Mouse (Mus musculus) small intestine, adult 2 months (tissue): ENCODE results near the gene Gm20708. TPM values are rescaled to one million over a fixed set of nuclear protein-coding genes. Genes with fewer than 3 reads are reported as not detected.
A peak's percentile ranks its signal among the peaks of the same experiment; 100 is the strongest.

Source experiments
- H3K27ac ChIP-seq: fragments of 200-500 bp; 2 replicates; pipeline ENCODE4 v1.5.1; 2012; ENCODE audit warnings: low read depth, low read length, control low read depth, inconsistent platforms; ENCODE audit not compliant: insufficient read depth
- H3K27me3 ChIP-seq: fragments of 200-500 bp; 2 replicates; pipeline ENCODE4 v1.6.1; 2012; ENCODE audit warnings: mild to moderate bottlenecking, moderate library complexity, low read length, inconsistent platforms; ENCODE audit not compliant: control insufficient read depth, insufficient read depth
- H3K36me3 ChIP-seq: fragments of 200-500 bp; 2 replicates; pipeline ENCODE4 v1.6.1; 2012; ENCODE audit warnings: mild to moderate bottlenecking, low read length, control low read depth, inconsistent platforms; ENCODE audit not compliant: control insufficient read depth, insufficient read depth
- H3K4me1 ChIP-seq: fragments of 200-500 bp; 2 replicates; pipeline ENCODE4 v1.6.1; 2012; ENCODE audit warnings: low read length, inconsistent platforms, mixed read lengths; ENCODE audit not compliant: control insufficient read depth, insufficient read depth, insufficient read length
- H3K4me3 ChIP-seq: fragments of 200-500 bp; 2 replicates; pipeline ENCODE4 v1.5.1; 2012; ENCODE audit warnings: low read depth, mild to moderate bottlenecking, control low read depth, inconsistent platforms, low read length, moderate library complexity
- CTCF ChIP-seq: fragments of 200-500 bp; IDR thresholded peaks from 2 replicates; pipeline ENCODE4 v1.5.1; 2012; ENCODE audit warnings: low read depth, mild to moderate bottlenecking, control low read depth, inconsistent platforms, low read length, moderate library complexity, mixed read lengths; ENCODE audit not compliant: insufficient replicate concordance, insufficient read length; ENCODE audit errors: extremely low read depth
- POLR2A ChIP-seq: fragments of 200-500 bp; IDR thresholded peaks from 2 replicates; pipeline ENCODE4 v1.6.1; 2012; ENCODE audit warnings: low read depth, mild to moderate bottlenecking, control low read depth, inconsistent platforms, low read length, moderate library complexity
- WGBS: fragments of 180-500 bp; shearing (Covaris S2); methylation state at CpG from one replicate; pipeline ENCODE4 v1.1.7; 2018; 5-methylcytosine and 5-hydroxymethylcytosine counted together
- polyA plus RNA-seq: library from polyadenylated mRNA; depleted of rRNA; stranded (reverse); fragments of >200 nt; gene quantifications from 2 replicates; pipeline ENCODE4 v1.2.3, GENCODE M21; 2012

The Gm20708 gene
- polyA plus RNA-seq, 1 experiment = 0.06 TPM

- Histone ChIP-seq H3K27ac (no peak overlapping the region), H3K36me3 (peaks cover 1% of the 10 kb centered on the region; the same call in 1 of the 2 replicates), H3K4me1 (peaks cover 37% of the 10 kb centered on the region), H3K27me3 (no peaks in the 10 kb centered on the region), H3K4me3 (no peak overlapping the region)
- WGBS = 67% methylated on average over 6 of the region's 6 CpGs
- TF ChIP-seq POLR2A = no peak
- TF ChIP-seq CTCF = no peak
These were observed 56.5 kb downstream of the Gm20708 start for GRCm38 (mm10) chr11:117865988-117866387.

GRCm38 (mm10) chr11:117870688-117871365 lies 61.4 kb downstream of the Gm20708 start:
- 41% methylated on average over 12 of the region's 12 CpGs for whole genome bisulfite sequencing
- Histone ChIP-seq H3K4me1 (peaks cover 13% of the 10 kb centered on the region), H3K4me3 (no peak overlapping the region), H3K27ac (no peak overlapping the region), H3K27me3 (no peaks in the 10 kb centered on the region), H3K36me3 (peaks cover 1% of the 10 kb centered on the region; the same call in 1 of the 2 replicates)
- TF ChIP-seq CTCF (peak; percentile 99), POLR2A (no peak)

GRCm38 (mm10) chr11:117871376-117871775 lies 61.9 kb downstream of the Gm20708 start:
- TF ChIP-seq POLR2A = no peak
- no peak for TF ChIP-seq CTCF
- no peak overlapping the region for H3K4me3 ChIP-seq
- no peaks in the 10 kb centered on the region for H3K27me3 ChIP-seq
- 82% methylated on average over 5 of the region's 5 CpGs for whole genome bisulfite sequencing
- peaks cover 1% of the 10 kb centered on the region; the same call in 1 of the 2 replicates for H3K36me3 ChIP-seq
- H3K27ac ChIP-seq = no peak overlapping the region
- H3K4me1 ChIP-seq = peaks cover 11% of the 10 kb centered on the region

GRCm38 (mm10) chr11:117871911-117872584 lies 62.6 kb downstream of the Gm20708 start:
- TF ChIP-seq CTCF (no peak), POLR2A (no peak)
- peaks cover 1% of the 10 kb centered on the region; the same call in 1 of the 2 replicates for H3K36me3 ChIP-seq
- WGBS = 61% methylated on average over 12 of the region's 12 CpGs
- peaks cover 12% of the 10 kb centered on the region for H3K4me1 ChIP-seq
- peak overlapping the region; percentile 53 for H3K27ac ChIP-seq
- H3K27me3 ChIP-seq = no peaks in the 10 kb centered on the region
- H3K4me3 ChIP-seq = peak overlapping the region; percentile 97

- Histone ChIP-seq H3K27me3 (no peaks in the 10 kb centered on the region), H3K4me1 (peaks cover 21% of the 10 kb centered on the region), H3K36me3 (peaks cover under 1% of the 10 kb centered on the region; the same call in 1 of the 2 replicates), H3K4me3 (peak within 1 kb of the TSS; percentile 97), H3K27ac (peak within 1 kb of the TSS; percentile 85)
- 1% methylated on average over 51 of the region's 51 CpGs for WGBS
- TF ChIP-seq POLR2A (peak; percentile 79), CTCF (no peak)
These were observed 63.6 kb downstream of the Gm20708 start, which contains the start of gene Tha1 for GRCm38 (mm10) chr11:117872861-117873608. Tha1 (minus strand) TSS chr11:117873481.

- Histone ChIP-seq H3K36me3 (no peaks in the 10 kb centered on the region), H3K27me3 (no peaks in the 10 kb centered on the region)
These were observed 65.0 kb downstream of the Gm20708 start for GRCm38 (mm10) chr11:117874419-117874818.

More at GRCm38 (mm10) chr11:117874419-117874818, 65.0 kb downstream of the Gm20708 start:
- TF ChIP-seq CTCF (no peak), POLR2A (no peak)
- Histone ChIP-seq H3K4me3 (no peak overlapping the region), H3K4me1 (peaks cover 31% of the 10 kb centered on the region), H3K27ac (no peak overlapping the region)
- WGBS = 62% methylated on average over 4 of the region's 4 CpGs
